Mouse (Mus musculus) midbrain, embryonic 13.5 days (tissue): ENCODE results near the gene Myh10. TPM values are rescaled to one million over a fixed set of nuclear protein-coding genes. Genes with fewer than 3 reads are reported as not detected.
"Not testable (repeated sequence)": the region's sequence is repeated elsewhere in the genome, so short reads cannot be mapped to it uniquely, and the experiment has no call there.

Experiments
- ATAC-seq: fragments of 200-750 bp; cut with Nextera tagmentation; 2 replicates; pipeline ENCODE4 v1.8.0; 2017; ENCODE audit warnings: mild to moderate bottlenecking, moderate TSS enrichment, moderate library complexity
- H3K27ac ChIP-seq: fragments of 300-500 bp; sonication (generic); 2 replicates; pipeline ENCODE4 v1.5.1; 2015; ENCODE audit warnings: inconsistent platforms, mild to moderate bottlenecking, moderate library complexity
- H3K27me3 ChIP-seq: fragments of 300-500 bp; sonication (generic); 2 replicates; pipeline ENCODE4 v1.6.1; 2015; ENCODE audit warnings: mild to moderate bottlenecking, inconsistent platforms
- H3K36me3 ChIP-seq: fragments of 300-500 bp; sonication (generic); 2 replicates; pipeline ENCODE4 v1.6.1; 2015; ENCODE audit warnings: mild to moderate bottlenecking, inconsistent platforms
- H3K4me1 ChIP-seq: fragments of 300-500 bp; sonication (generic); replicated peaks from 2 replicates; pipeline ENCODE4 v1.6.1; 2015; ENCODE audit warnings: inconsistent platforms
- H3K4me2 ChIP-seq: fragments of 300-500 bp; sonication (generic); replicated peaks from 2 replicates; pipeline ENCODE4 v1.6.1; 2015; ENCODE audit warnings: moderate library complexity, mild to moderate bottlenecking, inconsistent platforms
- H3K4me3 ChIP-seq: fragments of 300-500 bp; sonication (generic); replicated peaks from 2 replicates; pipeline ENCODE4 v1.5.1; 2015; ENCODE audit warnings: mild to moderate bottlenecking, inconsistent platforms
- H3K9ac ChIP-seq: fragments of 300-500 bp; sonication (generic); replicated peaks from 2 replicates; pipeline ENCODE4 v1.6.1; 2015; ENCODE audit warnings: mild to moderate bottlenecking, inconsistent platforms
- H3K9me3 ChIP-seq: fragments of 300-500 bp; sonication (generic); 2 replicates; pipeline ENCODE4 v1.6.1; 2016; ENCODE audit warnings: mild to moderate bottlenecking, inconsistent platforms
- WGBS: fragments of 180-500 bp; shearing (Covaris S2); methylation state at CpG from one replicate; pipeline ENCODE4 v1.1.7; 2015; 5-methylcytosine and 5-hydroxymethylcytosine counted together
- polyA plus RNA-seq: library from polyadenylated mRNA; unstranded; fragments of >200 nt; fragmentation: Nextera tagmentation; extraction: Ambion mirVana; gene quantifications from 2 replicates; pipeline ENCODE4 v1.2.1, GENCODE M21; 2015

Myh10 gene
- polyA plus RNA-seq, 1 experiment from 2014 or later = 109 TPM

DNA sequence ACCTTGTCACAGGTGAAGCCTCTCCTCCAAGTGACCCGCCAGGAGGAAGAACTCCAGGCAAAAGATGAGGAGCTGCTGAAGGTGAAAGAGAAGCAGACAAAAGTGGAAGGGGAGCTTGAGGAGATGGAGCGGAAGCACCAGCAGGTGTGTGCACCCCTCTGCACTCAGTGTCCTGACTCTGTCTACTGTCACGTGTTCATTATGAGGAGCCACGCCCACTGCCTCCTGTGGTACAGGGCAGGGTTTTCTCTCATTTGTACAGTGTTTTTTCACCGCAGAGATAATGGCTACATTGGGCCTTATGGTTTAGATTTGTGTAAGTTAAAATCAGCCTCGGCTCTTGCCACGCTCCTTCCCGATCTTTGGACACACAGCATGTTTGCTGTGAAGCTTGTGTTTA, 94.5 kb downstream of the Myh10 start:
- no peaks in the 10 kb centered on the region for H3K4me1 ChIP-seq
- no peak for ATAC-seq
- WGBS = 90% methylated on average over 8 of the region's 8 CpGs

DNA sequence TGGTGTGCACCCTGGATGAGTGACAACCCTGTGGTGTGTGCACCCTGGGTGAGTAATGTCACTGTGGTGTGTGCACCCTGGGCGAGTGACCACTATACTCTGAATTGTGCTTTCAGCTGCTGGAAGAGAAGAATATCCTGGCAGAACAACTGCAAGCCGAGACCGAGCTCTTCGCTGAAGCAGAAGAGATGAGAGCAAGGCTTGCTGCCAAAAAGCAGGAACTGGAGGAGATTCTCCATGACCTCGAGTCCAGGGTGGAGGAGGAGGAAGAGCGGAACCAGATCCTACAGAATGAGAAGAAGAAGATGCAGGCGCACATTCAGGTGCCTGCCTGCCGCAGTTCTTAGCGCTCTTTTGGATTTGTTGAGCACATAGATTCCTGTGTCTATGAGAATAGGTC, 95.9 kb downstream of the Myh10 start:
- H3K27me3 ChIP-seq = no peaks in the 10 kb centered on the region
- H3K4me1 ChIP-seq = no peaks in the 10 kb centered on the region
- H3K4me2 ChIP-seq = no peak overlapping the region
- 95% methylated on average over 9 of the region's 9 CpGs for WGBS
- ATAC-seq = no peak
- H3K27ac ChIP-seq = no peak overlapping the region
- H3K9ac ChIP-seq = no peak overlapping the region
- H3K36me3 ChIP-seq = peaks cover 98% of the 10 kb centered on the region
- H3K4me3 ChIP-seq = no peak overlapping the region
- H3K9me3 ChIP-seq = no peaks in the 10 kb centered on the region

More for the DNA sequence above, 94.5 kb downstream of the Myh10 start:
- no peak overlapping the region for H3K4me2 ChIP-seq
- H3K27ac ChIP-seq = no peak overlapping the region
- no peak overlapping the region for H3K4me3 ChIP-seq
- no peaks in the 10 kb centered on the region for H3K9me3 ChIP-seq
- H3K36me3 ChIP-seq = peaks cover 98% of the 10 kb centered on the region
- no peaks in the 10 kb centered on the region for H3K27me3 ChIP-seq
- H3K9ac ChIP-seq = no peak overlapping the region

DNA sequence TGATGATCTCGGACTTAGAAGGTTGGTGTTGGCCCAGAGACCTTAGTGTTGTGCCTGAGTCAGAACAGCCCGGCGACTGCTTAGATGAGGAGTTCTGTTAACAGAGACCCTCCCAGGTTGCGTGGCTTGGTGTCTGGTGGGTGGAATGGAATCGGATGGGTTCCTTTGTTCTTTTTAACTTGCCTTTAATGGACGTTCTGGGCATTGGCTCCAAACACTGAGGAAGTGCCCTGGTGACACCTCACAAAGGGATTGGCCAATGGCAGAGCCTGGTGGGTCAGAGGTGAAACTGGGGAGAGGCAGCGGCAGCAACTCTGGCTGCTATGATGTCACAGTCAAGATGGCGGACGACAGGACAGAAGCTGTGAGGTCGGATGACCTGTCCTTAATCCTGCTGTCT, 99.4 kb downstream of the Myh10 start:
- 89% methylated on average over 10 of the region's 10 CpGs for WGBS
- ATAC-seq = no peak

DNA sequence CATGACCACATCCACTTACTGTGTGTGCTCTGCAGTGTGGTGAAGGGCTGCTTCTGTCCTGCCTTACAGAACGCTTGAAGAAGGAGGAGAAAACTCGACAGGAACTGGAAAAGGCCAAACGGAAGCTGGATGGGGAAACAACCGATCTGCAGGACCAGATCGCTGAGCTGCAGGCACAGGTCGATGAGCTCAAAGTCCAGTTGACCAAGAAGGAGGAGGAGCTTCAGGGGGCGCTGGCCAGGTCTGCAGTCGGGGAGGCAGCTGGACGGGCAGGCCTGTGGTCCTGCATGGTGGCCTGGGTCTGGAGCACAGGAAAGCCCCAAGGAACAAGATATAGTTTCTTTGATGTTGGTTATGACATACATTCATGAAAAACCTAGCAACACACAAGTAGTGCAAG, 100.4 kb downstream of the Myh10 start:
- ATAC-seq = no peak
- Histone ChIP-seq H3K9me3 (no peaks in the 10 kb centered on the region), H3K27me3 (no peaks in the 10 kb centered on the region), H3K36me3 (peaks cover 99% of the 10 kb centered on the region), H3K27ac (no peak overlapping the region), H3K4me2 (no peak overlapping the region), H3K4me3 (no peak overlapping the region), H3K9ac (no peak overlapping the region), H3K4me1 (no peaks in the 10 kb centered on the region)
- WGBS = 91% methylated on average over 9 of the region's 9 CpGs

More for the DNA sequence above, 99.4 kb downstream of the Myh10 start:
- H3K36me3 ChIP-seq = peaks cover 99% of the 10 kb centered on the region
- H3K9me3 ChIP-seq = no peaks in the 10 kb centered on the region
- H3K4me3 ChIP-seq = no peak overlapping the region
- no peak overlapping the region for H3K27ac ChIP-seq
- no peak overlapping the region for H3K4me2 ChIP-seq
- H3K4me1 ChIP-seq = no peaks in the 10 kb centered on the region
- no peak overlapping the region for H3K9ac ChIP-seq
- H3K27me3 ChIP-seq = no peaks in the 10 kb centered on the region

DNA sequence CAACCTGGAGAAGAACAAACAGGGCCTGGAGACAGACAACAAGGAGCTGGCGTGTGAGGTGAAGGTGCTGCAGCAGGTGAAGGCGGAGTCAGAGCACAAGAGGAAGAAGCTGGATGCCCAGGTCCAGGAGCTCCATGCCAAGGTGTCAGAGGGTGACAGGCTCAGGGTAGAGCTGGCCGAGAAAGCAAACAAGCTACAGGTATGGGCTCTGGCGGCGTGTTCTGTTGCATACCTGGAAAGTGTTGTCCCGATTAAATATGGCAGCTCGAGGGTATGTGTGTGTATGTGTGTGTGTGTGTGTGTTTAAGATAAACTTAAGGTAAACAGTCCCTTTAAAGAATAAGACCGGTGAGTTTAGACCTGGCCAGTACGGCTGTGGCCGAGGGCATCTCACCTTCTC, 106.9 kb downstream of the Myh10 start:
- H3K27ac ChIP-seq = no peak overlapping the region
- 93% methylated on average over 10 of the region's 10 CpGs for WGBS
- ATAC-seq = no peak
- no peak overlapping the region for H3K4me3 ChIP-seq
- H3K9ac ChIP-seq = no peak overlapping the region
- no peaks in the 10 kb centered on the region for H3K4me1 ChIP-seq
- no peak overlapping the region for H3K4me2 ChIP-seq
- H3K9me3 ChIP-seq = no peaks in the 10 kb centered on the region
- H3K36me3 ChIP-seq = peaks cover 99% of the 10 kb centered on the region
- H3K27me3 ChIP-seq = no peaks in the 10 kb centered on the region

DNA sequence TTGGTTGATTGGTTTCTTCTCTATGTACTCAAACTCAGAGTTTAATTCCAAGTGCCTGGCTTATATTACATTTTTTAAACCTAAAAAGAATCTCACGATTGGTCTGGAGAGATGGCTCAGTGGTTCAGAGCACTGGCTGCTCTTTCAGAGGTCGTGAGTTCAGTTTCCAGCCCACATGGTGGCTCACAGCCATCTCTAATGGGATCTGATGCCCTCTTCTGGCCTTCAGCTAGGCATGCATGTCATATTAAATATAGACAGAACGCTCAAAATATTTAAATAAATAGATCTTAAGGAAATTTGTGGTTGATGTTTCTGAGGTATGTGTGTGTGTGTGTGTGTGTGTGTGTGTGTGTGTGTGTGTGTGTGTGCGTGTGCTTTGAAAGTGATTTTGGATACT, 113.8 kb downstream of the Myh10 start:
- Histone ChIP-seq H3K9ac (no peak overlapping the region), H3K9me3 (no peaks in the 10 kb centered on the region), H3K4me1 (no peaks in the 10 kb centered on the region), H3K4me3 (no peak overlapping the region), H3K4me2 (no peak overlapping the region), H3K27me3 (no peaks in the 10 kb centered on the region), H3K36me3 (peaks cover 97% of the 10 kb centered on the region), H3K27ac (no peak overlapping the region)
- WGBS = 67% methylated on average over 4 of the region's 4 CpGs
- no peak for ATAC-seq

DNA sequence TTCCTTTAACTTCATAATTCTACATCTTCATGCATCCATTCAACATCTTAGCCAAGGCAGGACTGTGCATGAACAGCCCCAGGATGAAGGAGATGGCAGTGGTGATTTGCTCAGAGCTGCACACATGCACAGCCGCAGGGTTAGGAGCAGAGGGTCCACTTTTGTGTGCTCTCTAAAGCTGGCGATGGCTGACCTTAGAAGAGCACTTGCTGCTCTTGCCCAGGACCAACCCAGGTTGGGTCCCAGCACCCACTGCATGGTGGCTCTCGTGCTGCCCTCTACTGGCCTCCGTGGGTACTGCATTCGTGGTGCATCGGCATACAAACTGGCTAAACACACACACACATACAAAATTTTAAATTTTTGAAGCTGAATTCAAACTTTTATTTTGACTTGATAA, 116.4 kb downstream of the Myh10 start:
- Histone ChIP-seq H3K27ac (no peak overlapping the region), H3K9me3 (no peaks in the 10 kb centered on the region), H3K27me3 (no peaks in the 10 kb centered on the region), H3K4me1 (no peaks in the 10 kb centered on the region), H3K4me2 (no peak overlapping the region), H3K36me3 (peaks cover 96% of the 10 kb centered on the region), H3K4me3 (no peak overlapping the region), H3K9ac (no peak overlapping the region)
- ATAC-seq = peak; percentile 24; the same call in 1 of the 2 replicates
- WGBS = 37% methylated on average over 6 of the region's 6 CpGs

DNA sequence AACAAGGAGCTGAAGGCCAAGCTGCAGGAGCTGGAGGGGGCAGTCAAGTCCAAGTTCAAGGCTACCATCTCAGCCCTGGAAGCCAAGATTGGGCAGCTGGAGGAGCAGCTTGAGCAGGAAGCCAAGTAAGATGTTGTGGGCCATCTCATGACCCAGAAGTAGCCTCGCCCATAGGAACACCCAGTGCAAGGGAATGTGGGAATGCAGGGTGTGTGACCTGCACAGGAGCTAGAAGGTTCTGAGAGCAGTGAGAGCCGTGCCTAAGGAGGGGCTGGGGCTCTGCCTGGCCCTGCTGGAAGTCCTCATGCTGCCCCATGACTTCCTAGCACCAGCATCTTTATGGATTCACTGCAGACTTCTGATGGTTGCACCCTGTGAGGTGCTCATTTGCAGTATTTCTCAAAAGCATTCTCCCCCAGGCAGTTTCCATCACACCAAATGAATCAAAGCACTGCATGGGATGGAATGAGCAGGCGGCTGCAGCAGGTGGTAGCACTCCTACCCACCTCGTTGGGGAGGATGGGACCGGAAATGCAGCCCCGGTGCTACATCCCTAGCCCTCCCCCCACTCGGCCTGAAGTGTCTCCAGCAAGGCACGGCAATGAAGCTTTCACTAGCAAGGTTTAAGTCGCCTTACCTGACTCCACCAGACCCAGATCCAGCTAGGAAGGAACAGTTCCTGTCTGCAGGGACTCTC, 120.7 kb downstream of the Myh10 start:
- Histone ChIP-seq H3K27me3 (no peaks in the 10 kb centered on the region), H3K27ac (no peak overlapping the region)
- WGBS = 88% methylated on average over 9 of the region's 9 CpGs

DNA sequence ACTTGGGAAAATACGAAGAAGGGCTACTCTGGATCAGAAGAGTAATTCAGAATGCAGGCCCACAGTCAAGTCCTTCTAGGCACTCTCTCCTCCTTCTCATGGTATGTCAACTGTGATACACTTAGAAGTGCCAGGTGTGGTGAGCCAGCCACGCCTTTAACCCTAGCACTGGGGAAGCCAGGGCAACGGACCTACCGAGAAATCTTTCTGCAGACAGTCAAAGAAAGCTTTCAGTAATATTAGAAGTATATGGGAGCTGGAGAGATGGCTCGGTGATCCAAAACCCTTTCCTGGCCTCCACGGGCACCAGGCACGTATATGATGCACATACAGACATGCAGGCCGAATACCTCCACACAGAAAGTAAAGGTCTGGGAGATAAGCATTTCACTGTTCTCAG, 127.1 kb downstream of the Myh10 start:
- no peaks in the 10 kb centered on the region for H3K27me3 ChIP-seq
- no peaks in the 10 kb centered on the region for H3K9me3 ChIP-seq
- H3K4me1 ChIP-seq = no peaks in the 10 kb centered on the region
- H3K27ac ChIP-seq = no peak overlapping the region
- H3K9ac ChIP-seq = no peak overlapping the region
- no peak overlapping the region for H3K4me3 ChIP-seq
- 90% methylated on average over 8 of the region's 8 CpGs for WGBS
- no peak for ATAC-seq
- H3K4me2 ChIP-seq = no peak overlapping the region
- peaks cover 82% of the 10 kb centered on the region for H3K36me3 ChIP-seq

More for the DNA sequence above, 120.7 kb downstream of the Myh10 start:
- Histone ChIP-seq H3K4me2 (no peak overlapping the region), H3K4me1 (no peaks in the 10 kb centered on the region), H3K9ac (no peak overlapping the region), H3K9me3 (no peaks in the 10 kb centered on the region), H3K4me3 (no peak overlapping the region), H3K36me3 (peaks cover 93% of the 10 kb centered on the region)
- no peak for ATAC-seq

DNA sequence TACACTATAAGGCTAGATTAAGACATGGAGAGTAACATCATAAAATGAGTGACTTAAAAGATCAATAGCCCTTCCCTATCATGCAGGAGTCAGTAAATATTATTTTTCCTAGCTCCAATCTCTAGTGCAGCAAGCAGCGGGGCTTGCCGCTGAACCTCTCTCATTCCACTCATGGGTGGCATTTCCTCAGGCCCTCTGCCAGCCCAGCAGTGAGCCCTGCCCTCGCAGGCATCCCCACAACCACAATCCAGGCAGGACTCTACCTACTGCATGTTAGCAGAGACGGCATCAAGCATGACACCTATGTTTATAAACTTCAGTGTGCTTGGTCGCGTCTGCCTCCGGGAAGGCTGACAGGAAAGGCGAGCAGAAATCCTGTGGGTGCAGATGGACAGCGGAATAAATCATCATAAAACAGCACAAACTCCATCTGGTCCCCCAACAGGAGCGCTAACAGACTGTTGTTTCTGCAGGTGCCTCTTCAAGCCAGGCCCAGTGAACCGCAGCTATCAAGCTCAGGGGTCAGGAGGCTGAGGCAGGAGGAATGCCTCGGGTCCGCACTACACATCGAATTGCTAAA, 128.0 kb downstream of the Myh10 start:
- no peaks in the 10 kb centered on the region for H3K4me1 ChIP-seq
- 94% methylated on average over 14 of the region's 14 CpGs for WGBS
- H3K9me3 ChIP-seq = no peaks in the 10 kb centered on the region
- no peak overlapping the region for H3K9ac ChIP-seq
- H3K4me2 ChIP-seq = no peak overlapping the region
- peaks cover 74% of the 10 kb centered on the region for H3K36me3 ChIP-seq
- ATAC-seq = no peak
- no peak overlapping the region for H3K27ac ChIP-seq
- no peaks in the 10 kb centered on the region for H3K27me3 ChIP-seq
- no peak overlapping the region for H3K4me3 ChIP-seq

DNA sequence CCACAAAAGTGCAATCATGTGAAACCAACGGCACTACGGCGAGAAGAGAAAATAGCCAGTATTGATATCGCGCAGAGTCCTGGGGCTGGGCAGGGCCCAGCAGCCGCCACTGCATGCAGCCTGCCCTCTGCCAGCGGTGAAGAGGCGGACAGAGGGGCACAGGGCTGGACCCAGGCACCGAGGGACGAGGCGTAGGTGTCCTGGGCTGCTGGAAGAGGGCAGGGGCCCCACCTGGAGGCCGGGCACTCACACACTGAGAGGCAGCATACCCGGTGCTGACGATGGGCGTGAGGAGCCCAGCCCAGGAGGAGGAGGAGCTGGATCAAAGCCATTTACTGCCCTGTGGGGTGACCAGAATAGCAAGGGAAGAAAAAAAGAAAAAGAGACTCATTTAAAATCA, 131.0 kb downstream of the Myh10 start:
- Histone ChIP-seq H3K4me2 (no peak overlapping the region), H3K9me3 (no peaks in the 10 kb centered on the region), H3K9ac (no peak overlapping the region), H3K36me3 (peaks cover 60% of the 10 kb centered on the region), H3K27me3 (no peaks in the 10 kb centered on the region), H3K4me1 (no peaks in the 10 kb centered on the region), H3K4me3 (no peak overlapping the region), H3K27ac (no peak overlapping the region)
- 92% methylated on average over 15 of the region's 15 CpGs for WGBS
- ATAC-seq = no peak

DNA sequence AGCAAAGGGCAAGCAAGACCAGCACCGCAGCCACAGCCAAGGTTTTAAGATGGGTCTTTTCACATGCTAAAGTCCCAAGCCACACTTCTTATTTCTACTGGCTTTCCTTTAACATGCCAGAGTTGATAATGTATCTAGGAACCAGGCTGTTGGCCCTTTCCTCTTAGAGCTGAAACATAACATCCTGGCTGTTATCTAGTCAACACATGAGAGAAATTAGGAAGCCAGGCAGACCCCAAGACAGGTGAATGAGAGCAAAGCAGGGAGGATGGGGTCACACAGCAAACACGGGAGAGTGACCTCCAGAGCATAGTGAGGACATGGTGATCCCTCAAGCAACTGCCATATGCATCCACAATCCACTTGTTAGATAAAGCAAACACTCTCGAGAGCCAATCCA, 135.4 kb downstream of the Myh10 start:
- Histone ChIP-seq H3K27ac (no peak overlapping the region), H3K4me3 (no peak overlapping the region), H3K4me1 (no peaks in the 10 kb centered on the region), H3K36me3 (peaks cover 45% of the 10 kb centered on the region), H3K9ac (no peak overlapping the region), H3K4me2 (no peak overlapping the region), H3K9me3 (no peaks in the 10 kb centered on the region), H3K27me3 (no peaks in the 10 kb centered on the region)
- no peak for ATAC-seq
- WGBS = 79% methylated on average over 3 of the region's 3 CpGs

DNA sequence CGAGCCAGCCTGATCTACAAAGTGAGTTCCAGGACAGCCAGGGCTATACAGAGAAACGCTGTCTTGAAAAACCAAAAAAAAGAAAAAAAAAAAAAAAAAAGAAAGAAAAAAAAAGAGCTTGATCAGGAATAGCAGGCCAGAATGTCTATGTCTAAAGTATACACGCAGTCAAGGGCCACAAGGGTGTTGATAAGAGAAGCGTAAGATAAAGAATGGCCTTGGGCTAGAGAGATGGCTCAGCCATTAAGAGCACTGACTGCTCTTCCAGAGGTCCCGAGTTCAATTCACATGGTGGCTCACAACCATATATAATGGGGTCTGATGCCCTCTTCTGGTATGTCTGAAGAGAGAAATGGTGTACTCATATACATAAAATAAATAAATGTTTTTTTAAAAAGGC, 140.2 kb downstream of the Myh10 start:
- not testable (repeated sequence) for H3K4me3 ChIP-seq, H3K9me3 ChIP-seq, H3K27ac ChIP-seq, H3K27me3 ChIP-seq, H3K9ac ChIP-seq, ATAC-seq, H3K4me2 ChIP-seq, H3K4me1 ChIP-seq
- peaks cover 67% of the 10 kb centered on the region for H3K36me3 ChIP-seq
- 96% methylated on average over 5 of the region's 5 CpGs for WGBS
